Mouse (Mus musculus): ENCODE measurements around the gene Lrrc74b. TPM values are rescaled to one million over a fixed set of nuclear protein-coding genes. Genes with fewer than 3 reads are reported as not detected.
"Not testable (repeated sequence)": the region's sequence is repeated elsewhere in the genome, so short reads cannot be mapped to it uniquely, and the experiment has no call there.

Gene Lrrc74b
- total RNA-seq, 1 experiment from 2014 or later, result 0.12 TPM

GRCm38 (mm10) chr16:17552837-17553236, 8.2 kb downstream of the Lrrc74b start:
- no peak for DNase-seq

GRCm38 (mm10) chr16:17542632-17543031, 18.4 kb downstream of the Lrrc74b start:
- no peak for DNase-seq

GRCm38 (mm10) chr16:17536584-17536983, 24.5 kb downstream of the Lrrc74b start:
- DNase-seq, result no peak

GRCm38 (mm10) chr16:17532676-17533329, 28.2 kb downstream of the Lrrc74b start:
- no peak for DNase-seq

- no peak for DNase-seq
Measured at GRCm38 (mm10) chr16:17532271-17532670, 28.8 kb downstream of the Lrrc74b start.

- peak; percentile 98 for DNase-seq
Measured at GRCm38 (mm10) chr16:17530640-17531288, 30.3 kb downstream of the Lrrc74b start, which contains the start of gene Thap7. Thap7 (minus strand) TSS chr16:17531136.

GRCm38 (mm10) chr16:17529981-17530586, 31.0 kb downstream of the Lrrc74b start:
- no peak for DNase-seq

- DNase-seq, result no peak
Measured at GRCm38 (mm10) chr16:17528276-17528675, 32.8 kb downstream of the Lrrc74b start.

- no peak for DNase-seq
Measured at GRCm38 (mm10) chr16:17527606-17528005, 33.4 kb downstream of the Lrrc74b start.

GRCm38 (mm10) chr16:17526223-17526622, 34.8 kb downstream of the Lrrc74b start:
- DNase-seq, result no peak

GRCm38 (mm10) chr16:17525524-17525923, 35.5 kb downstream of the Lrrc74b start:
- no peak for DNase-seq

- DNase-seq, result no peak
Measured at GRCm38 (mm10) chr16:17524156-17524555, 36.9 kb downstream of the Lrrc74b start.

- DNase-seq, result no peak
Measured at GRCm38 (mm10) chr16:17518910-17519309, 42.1 kb downstream of the Lrrc74b start.

GRCm38 (mm10) chr16:17511431-17511830, 49.6 kb downstream of the Lrrc74b start:
- no peak for DNase-seq

GRCm38 (mm10) chr16:17510686-17511085, 50.4 kb downstream of the Lrrc74b start:
- DNase-seq, result no peak

GRCm38 (mm10) chr16:17510143-17510542, 50.9 kb downstream of the Lrrc74b start:
- DNase-seq, result no peak

GRCm38 (mm10) chr16:17509240-17509597, 51.8 kb downstream of the Lrrc74b start:
- DNase-seq, result no peak

- peak; percentile 85 for DNase-seq
Measured at GRCm38 (mm10) chr16:17508546-17509239, 52.4 kb downstream of the Lrrc74b start, which contains the start of gene Lztr1. Lztr1 (plus strand) TSS chr16:17508688.

GRCm38 (mm10) chr16:17508031-17508430, 53.0 kb downstream of the Lrrc74b start:
- not testable (repeated sequence) for DNase-seq

- no peak for DNase-seq
Measured at GRCm38 (mm10) chr16:17507018-17507552, 54.0 kb downstream of the Lrrc74b start.

GRCm38 (mm10) chr16:17502681-17503080, 58.4 kb downstream of the Lrrc74b start:
- no peak for DNase-seq

- no peak for DNase-seq
Measured at GRCm38 (mm10) chr16:17499249-17499883, 61.7 kb downstream of the Lrrc74b start.

Data from adrenal gland, postnatal 25 days (tissue).